Mouse (Mus musculus): ENCODE results near the gene Rnf38.

DNA sequence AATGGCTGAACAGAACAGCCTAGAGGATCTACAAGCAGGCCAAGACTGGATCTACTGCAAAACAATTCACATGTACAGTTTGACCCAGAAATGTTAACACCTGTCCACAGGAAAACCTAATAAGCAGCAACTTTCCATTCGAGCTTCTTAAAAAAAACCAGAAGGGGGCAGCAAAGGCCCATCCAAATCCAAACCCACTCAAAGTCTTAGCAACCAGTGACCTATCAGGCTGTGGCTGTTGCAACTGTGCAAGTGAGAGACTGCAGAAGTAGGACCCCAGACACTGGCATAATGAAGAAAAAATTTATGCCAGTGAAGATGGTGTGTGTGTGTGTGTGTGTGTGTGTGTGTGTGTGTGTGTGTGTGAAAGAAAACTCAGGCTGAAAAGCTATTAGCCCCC lies 60.4 kb downstream of the Rnf38 start:
- TF ChIP-seq CTCF (IDR thresholded peaks at IDR 0.05; ENCODE audit: low read depth, low read length) (no peak), POLR2A (IDR thresholded peaks at IDR 0.05; ENCODE audit: insufficient read depth, low read length) (no peak), EP300 (IDR thresholded peaks at IDR 0.05; ENCODE audit: insufficient read depth, low read depth, low read length) (no peak)
